Mouse (Mus musculus) cortical plate, adult 2 months (tissue): ENCODE data around the gene Tsks. TPM values are rescaled to one million over a fixed set of nuclear protein-coding genes. Genes with fewer than 3 reads are reported as not detected.

ENCODE experiments used
- H3K27ac ChIP-seq: fragments of 200-500 bp; 2 replicates; pipeline ENCODE4 v1.5.1; 2012; ENCODE audit warnings: low read length, control low read depth, inconsistent platforms; ENCODE audit not compliant: insufficient read depth
- H3K4me1 ChIP-seq: fragments of 200-500 bp; 2 replicates; pipeline ENCODE4 v1.6.1; 2011; ENCODE audit warnings: low read length; ENCODE audit not compliant: control insufficient read depth, insufficient read depth
- H3K4me3 ChIP-seq: fragments of 200-500 bp; 2 replicates; pipeline ENCODE4 v1.5.1; 2011; ENCODE audit warnings: mild to moderate bottlenecking, low read length, control low read depth; ENCODE audit not compliant: insufficient read depth
- CTCF ChIP-seq: fragments of 200-500 bp; IDR thresholded peaks from 2 replicates; pipeline ENCODE4 v1.5.1; 2011; ENCODE audit warnings: mild to moderate bottlenecking, control low read depth, low read length; ENCODE audit not compliant: insufficient read depth; ENCODE audit errors: extremely low read depth
- POLR2A ChIP-seq: fragments of 200-500 bp; IDR thresholded peaks from 2 replicates; pipeline ENCODE4 v1.6.1; 2011; ENCODE audit warnings: mild to moderate bottlenecking, low read length, control low read depth; ENCODE audit not compliant: insufficient read depth; ENCODE audit errors: extremely low read depth
- polyA plus RNA-seq: library from polyadenylated mRNA; depleted of rRNA; stranded (reverse); fragments of >200 nt; gene quantifications from 2 replicates; pipeline ENCODE4 v1.2.3, GENCODE M21; 2012

The Tsks gene
- polyA plus RNA-seq, 1 experiment, result 1.5 TPM

DNA sequence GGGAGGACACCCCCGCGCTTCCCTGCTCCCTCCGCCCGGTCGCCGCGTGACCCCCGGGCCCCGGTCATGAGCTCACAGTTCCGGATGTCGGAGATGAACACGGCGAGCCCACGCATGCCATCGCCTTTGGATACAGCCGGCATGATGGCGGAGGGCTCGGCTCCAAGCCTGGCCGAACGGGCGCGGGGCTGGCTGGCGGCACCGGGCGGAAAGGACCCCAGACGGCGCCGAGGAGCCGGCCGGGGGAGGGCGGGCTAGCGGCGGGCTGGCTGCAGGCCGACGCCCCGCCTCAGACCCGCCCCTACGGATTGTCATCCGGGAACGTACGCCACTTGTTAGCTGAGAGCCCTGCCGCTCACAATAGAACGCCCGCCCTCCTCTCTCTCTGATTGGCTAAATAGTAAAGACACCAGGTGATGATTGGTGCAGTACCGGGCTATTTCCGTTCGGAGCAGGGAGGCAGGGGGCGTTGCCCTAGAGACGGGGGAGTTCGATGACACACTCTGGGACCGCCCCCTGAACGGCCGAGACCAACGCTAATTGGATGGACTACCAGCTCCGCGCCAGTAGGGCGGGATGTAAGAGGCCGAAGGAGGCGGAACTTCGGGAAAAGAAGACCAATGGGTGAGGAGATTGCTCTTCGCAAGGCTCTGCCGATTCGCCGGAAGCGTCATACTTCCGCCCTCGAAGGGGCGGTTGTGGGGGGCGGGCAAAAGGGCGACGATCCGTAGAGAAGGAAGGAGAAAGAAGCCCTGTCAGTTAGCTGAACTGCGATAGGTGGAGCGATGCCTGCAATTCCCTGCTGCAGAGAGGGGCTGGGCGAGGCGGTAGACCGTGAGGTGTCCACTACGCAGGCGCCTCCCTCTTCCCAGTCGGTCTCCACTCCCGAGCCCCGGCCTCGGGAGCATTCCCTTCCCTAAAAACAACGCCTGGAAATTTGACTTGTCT, 13.5 kb upstream of the Tsks start, which contains the start of gene Ap2a1:
Ap2a1 (minus strand) TSS at position 293 of the 948 bp plus-strand sequence.
- TF ChIP-seq POLR2A (peak; percentile 97), CTCF (no peak)
- peak within 1 kb of the TSS; percentile 90 for H3K4me3 ChIP-seq
- peaks cover 6% of the 10 kb centered on the region for H3K4me1 ChIP-seq
- H3K27ac ChIP-seq, result peak within 1 kb of the TSS; percentile 92

DNA sequence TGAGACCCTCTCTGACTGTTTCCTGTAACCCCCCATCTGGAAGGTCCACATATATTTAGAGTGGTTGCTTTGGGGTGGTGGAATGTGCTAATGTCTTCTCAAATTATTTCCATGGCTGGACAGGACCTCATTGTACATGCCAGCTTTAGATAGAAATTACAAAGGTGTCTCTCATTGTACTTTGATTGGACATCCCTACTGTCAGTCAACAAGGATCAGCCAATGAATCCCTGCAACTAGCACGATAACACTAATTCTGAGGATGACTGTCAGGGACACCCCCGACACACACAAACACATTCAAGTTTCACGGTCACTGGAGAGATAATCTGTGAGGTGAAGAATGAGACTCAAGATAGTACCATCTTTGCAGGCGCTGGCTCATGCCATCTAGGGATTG, 4.3 kb upstream of the Tsks start:
- Histone ChIP-seq H3K4me1 (no peaks in the 10 kb centered on the region), H3K4me3 (no peak overlapping the region), H3K27ac (no peak overlapping the region)
- TF ChIP-seq CTCF (no peak), POLR2A (no peak)

DNA sequence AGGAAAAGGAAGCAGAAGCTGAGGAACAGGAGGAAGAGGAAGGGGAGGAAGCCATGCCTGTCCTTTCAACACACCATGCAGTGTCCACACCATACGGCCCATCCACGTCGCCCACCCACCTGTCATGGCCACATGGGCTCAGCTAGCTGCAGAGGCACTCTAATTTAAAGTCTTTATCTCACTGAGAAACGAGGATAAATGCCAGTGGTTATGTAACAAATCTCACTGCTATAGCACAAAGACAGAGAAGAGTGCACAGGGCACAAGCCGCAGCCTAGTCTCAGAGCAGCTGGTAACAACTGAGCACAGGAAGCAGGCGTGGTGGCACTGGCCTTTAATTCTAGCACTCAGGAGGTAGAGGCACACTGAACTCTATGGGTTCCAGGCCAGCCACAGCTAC, 6.9 kb downstream of the Tsks start:
- H3K4me1 ChIP-seq, result peaks cover 5% of the 10 kb centered on the region
- peak overlapping the region; percentile 57 for H3K27ac ChIP-seq
- no peak for TF ChIP-seq CTCF
- peak; percentile 12; the same call in 1 of the 2 replicates for TF ChIP-seq POLR2A
- H3K4me3 ChIP-seq, result no peak overlapping the region

DNA sequence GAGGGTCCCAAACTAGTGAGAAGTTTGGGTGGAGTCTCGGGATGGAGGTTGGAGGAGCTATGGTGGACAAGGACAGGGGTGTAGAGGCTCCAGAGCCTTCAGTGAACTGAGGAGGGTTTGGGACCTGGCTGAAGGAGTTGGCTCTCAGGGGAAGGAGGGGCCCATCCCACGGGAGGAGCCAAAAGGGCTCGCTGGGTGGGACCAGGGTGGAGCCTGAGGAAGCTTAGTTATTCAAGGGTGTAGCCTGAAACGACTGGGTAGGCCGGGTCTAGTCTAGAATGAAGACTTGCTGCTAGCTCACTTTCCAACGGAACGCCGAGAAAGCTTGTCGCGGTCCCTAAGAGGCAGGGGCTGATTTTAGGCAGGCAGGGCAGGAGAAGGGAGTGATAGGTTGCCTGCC, 9.0 kb downstream of the Tsks start:
- H3K4me1 ChIP-seq, result peaks cover 5% of the 10 kb centered on the region
- TF ChIP-seq POLR2A (no peak), CTCF (no peak)
- peak overlapping the region; percentile 19; the same call in 1 of the 2 replicates for H3K4me3 ChIP-seq
- H3K27ac ChIP-seq, result no peak overlapping the region

DNA sequence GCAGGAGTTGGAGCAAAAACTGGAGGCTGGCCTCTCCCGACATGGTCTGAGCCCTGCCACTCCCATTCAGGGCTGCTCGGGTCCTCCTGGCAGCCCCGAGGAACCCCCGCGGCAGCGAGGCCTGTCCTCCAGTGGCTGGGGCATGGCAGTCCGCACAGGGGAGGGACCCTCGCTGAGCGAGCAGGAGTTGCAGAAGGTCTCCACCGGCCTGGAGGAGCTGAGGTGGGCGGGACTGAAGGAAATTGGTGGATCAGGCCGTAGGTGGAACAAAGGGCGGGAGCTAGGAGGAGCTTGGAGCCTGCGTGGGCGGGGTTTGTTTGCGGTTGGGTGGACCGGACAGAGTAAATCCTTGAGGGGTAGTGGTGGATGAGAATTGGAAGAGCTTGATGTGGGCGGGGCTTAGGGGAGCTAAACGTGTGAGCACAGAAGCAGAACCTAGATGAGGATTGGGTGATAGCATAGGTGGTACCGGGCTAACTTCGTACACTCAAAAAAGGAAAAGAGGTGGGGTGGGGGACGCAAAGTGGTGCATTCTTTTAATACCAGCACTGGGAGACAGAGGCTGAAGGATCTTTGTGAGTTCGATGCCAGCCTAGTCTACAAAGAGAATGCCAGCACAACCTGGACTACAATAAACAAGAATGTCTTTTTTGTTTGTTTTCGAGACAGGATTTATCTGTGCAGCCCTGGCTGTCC, 9.8 kb downstream of the Tsks start:
- TF ChIP-seq POLR2A (no peak), CTCF (no peak)
- H3K27ac ChIP-seq, result no peak overlapping the region
- peaks cover 5% of the 10 kb centered on the region for H3K4me1 ChIP-seq
- H3K4me3 ChIP-seq, result peak overlapping the region; percentile 19

DNA sequence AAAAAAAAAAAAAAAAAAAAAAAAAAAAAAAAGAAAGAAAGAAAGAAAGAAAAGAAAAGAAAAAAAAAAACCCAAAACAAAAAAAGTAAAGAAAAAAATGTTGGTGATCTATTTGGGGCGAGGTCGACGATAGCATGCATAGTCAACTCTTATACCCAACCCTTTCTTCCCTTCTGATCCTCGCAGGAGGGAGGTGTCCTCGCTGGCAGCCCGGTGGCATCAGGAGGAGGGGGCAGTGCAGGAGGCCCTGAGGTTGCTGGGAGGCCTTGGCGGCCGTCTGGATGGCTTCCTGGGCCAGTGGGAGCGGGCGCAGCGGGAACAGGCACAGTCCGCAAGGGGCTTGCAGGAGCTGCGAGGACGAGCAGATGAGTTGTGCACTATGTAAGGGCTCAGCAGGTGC, 10.6 kb downstream of the Tsks start:
- Histone ChIP-seq H3K27ac (no peak overlapping the region), H3K4me1 (peaks cover 5% of the 10 kb centered on the region), H3K4me3 (no peak overlapping the region)
- TF ChIP-seq POLR2A (no peak), CTCF (no peak)

DNA sequence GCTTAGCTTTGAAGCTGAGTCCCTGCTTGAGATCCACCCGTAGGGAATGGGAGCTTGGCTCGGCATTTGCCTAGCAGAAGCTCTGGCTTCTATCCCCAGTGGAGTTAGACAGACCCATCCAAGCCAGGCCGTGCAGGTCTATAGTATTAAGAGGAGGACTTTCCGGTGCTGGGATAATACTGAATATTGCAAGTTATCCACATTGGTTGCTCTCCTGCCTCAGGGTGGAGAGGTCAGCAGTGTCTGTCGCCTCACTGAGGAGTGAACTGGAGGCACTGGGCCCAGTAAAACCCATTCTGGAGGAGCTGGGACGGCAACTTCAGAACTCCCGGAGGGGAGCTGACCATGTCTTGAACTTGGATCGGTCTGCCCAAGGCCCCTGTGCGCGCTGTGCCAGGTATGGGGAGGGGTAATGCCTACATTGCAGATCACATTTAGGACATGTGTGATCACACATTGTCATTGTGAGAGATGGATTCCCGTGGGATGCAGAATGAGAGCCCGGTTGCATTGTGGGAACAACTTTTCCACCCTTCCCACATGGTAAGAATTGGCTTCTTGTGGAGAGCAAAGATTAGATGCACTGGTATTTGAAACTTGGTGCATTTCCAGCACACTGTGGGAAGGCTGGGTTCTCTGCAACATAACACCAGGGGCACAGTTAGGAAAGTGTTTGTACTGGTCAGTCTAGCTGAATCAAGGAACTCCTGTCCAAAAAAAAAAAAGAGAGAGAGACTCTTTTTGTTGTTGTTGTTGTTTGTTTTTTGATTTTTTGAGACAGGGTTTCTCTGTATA, 11.3 kb downstream of the Tsks start:
- no peak for TF ChIP-seq POLR2A
- TF ChIP-seq CTCF, result no peak
- H3K4me1 ChIP-seq, result peaks cover 5% of the 10 kb centered on the region
- H3K4me3 ChIP-seq, result no peak overlapping the region
- no peak overlapping the region for H3K27ac ChIP-seq

DNA sequence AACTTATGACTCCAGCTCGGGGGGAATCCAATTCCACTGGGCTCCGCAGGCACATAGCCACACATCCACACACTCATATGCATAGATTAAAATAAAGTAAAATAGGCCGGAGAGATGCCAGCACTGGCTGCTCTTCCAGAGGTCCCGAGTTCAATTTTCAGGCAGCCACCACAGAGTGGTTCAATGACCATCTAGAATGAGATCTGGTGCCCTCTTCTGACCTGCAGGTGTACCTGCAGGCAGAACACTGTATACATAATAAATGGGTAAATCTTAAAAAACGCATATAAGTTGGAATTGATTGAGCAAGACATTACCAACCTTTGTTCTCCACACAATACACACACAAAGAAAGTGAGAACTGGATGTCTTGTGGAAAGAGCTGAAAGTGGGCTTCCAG, 12.6 kb downstream of the Tsks start:
- Histone ChIP-seq H3K4me1 (no peaks in the 10 kb centered on the region), H3K27ac (no peak overlapping the region)
- TF ChIP-seq POLR2A (no peak), CTCF (peak; percentile 45; the same call in 1 of the 2 replicates)

DNA sequence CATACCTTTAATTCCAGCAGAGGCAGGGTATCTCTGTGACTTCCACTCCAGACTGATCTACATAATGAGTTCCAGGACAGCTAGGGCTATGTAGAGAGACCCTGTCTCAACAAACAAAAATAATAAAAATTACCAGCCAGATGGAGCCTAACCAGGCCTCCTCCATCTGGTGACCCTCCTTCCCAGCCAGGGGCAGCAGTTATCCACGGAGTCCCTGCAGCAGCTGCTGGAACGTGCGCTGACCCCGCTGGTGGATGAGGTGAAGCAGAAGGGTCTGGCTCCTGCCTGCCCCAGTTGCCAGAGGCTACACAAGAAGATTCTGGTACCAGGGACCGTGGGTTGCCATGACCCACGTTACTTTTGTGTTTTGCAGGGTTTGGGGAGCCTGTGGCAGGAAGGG, 13.3 kb downstream of the Tsks start:
- H3K4me3 ChIP-seq, result no peak overlapping the region
- H3K4me1 ChIP-seq, result no peaks in the 10 kb centered on the region
- H3K27ac ChIP-seq, result no peak overlapping the region
- TF ChIP-seq POLR2A, result no peak
- no peak for TF ChIP-seq CTCF

More for the DNA sequence above, 12.6 kb downstream of the Tsks start:
- no peak overlapping the region for H3K4me3 ChIP-seq
